In genomic region chr16:23986176-23986575, GRCm38 (mm10) we compare ENCODE assay signal across 8 mouse cellular contexts. TPM values are rescaled to one million over a fixed set of nuclear protein-coding genes. Genes with fewer than 3 reads are reported as not detected.
DNase-seq lines count a peak whose midpoint lies in the region; ATAC-seq lines count a peak whose summit lies in the region.

No protein-coding gene starts in this region.

- H3K9ac ChIP-seq in neural tube, embryonic 11.5 days (ENCODE audit: low read length), result no peak overlapping the region
- 0 out of 2 replicates have a peak overlapping the region, but pooled peaks have one; percentile 88 for H3K9ac ChIP-seq in embryonic facial prominence, embryonic 14.5 days (ENCODE audit: low read depth, low read length)
- no peak overlapping the region for H3K9ac ChIP-seq in hindbrain, embryonic 16.5 days (ENCODE audit: low read depth, low read length)
- no peak overlapping the region for H3K9ac ChIP-seq in midbrain, embryonic 12.5 days (replicated peaks)

- H3K27ac ChIP-seq in neural tube, embryonic 11.5 days (ENCODE audit: low read depth, low read length), result no peak overlapping the region
- no peak overlapping the region for H3K27ac ChIP-seq in embryonic facial prominence, embryonic 14.5 days (replicated peaks; ENCODE audit: low read depth, low read length)
- no peak overlapping the region for H3K27ac ChIP-seq in hindbrain, embryonic 16.5 days (ENCODE audit: low read depth, low read length)
- no peak overlapping the region for H3K27ac ChIP-seq in midbrain, embryonic 12.5 days (replicated peaks)

- peak overlapping the region; percentile 95 for H3K4me2 ChIP-seq in neural tube, embryonic 11.5 days (ENCODE audit: low read depth)
- peak overlapping the region; percentile 93 for H3K4me2 ChIP-seq in embryonic facial prominence, embryonic 14.5 days (ENCODE audit: low read depth, low read length)
- H3K4me2 ChIP-seq in hindbrain, embryonic 16.5 days (ENCODE audit: low read length), result peak overlapping the region; percentile 83
- peak overlapping the region; percentile 98; the same call in 1 of the 2 replicates for H3K4me2 ChIP-seq in midbrain, embryonic 12.5 days (replicated peaks)

- no peak for ATAC-seq in neural tube, embryonic 11.5 days (ENCODE audit: insufficient read depth, low FRiP score, low TSS enrichment)
- ATAC-seq in embryonic facial prominence, embryonic 14.5 days (ENCODE audit: low read depth), result no peak
- no peak for ATAC-seq in hindbrain, embryonic 16.5 days
- ATAC-seq in midbrain, embryonic 12.5 days (ENCODE audit: low FRiP score, low read depth), result no peak

- H3K4me1 ChIP-seq in neural tube, embryonic 11.5 days (ENCODE audit: control insufficient read depth, insufficient read depth, low read length), result peaks cover 25% of the 10 kb centered on the region
- peaks cover 32% of the 10 kb centered on the region for H3K4me1 ChIP-seq in embryonic facial prominence, embryonic 14.5 days (ENCODE audit: control insufficient read depth, insufficient read depth, low read length)
- H3K4me1 ChIP-seq in hindbrain, embryonic 16.5 days (ENCODE audit: control insufficient read depth, insufficient read depth, low read depth, low read length), result peaks cover 29% of the 10 kb centered on the region
- peaks cover 58% of the 10 kb centered on the region for H3K4me1 ChIP-seq in midbrain, embryonic 12.5 days

- no peaks in the 10 kb centered on the region for H3K36me3 ChIP-seq in neural tube, embryonic 11.5 days (ENCODE audit: control insufficient read depth, insufficient read depth, low read length)
- no peaks in the 10 kb centered on the region for H3K36me3 ChIP-seq in embryonic facial prominence, embryonic 14.5 days (ENCODE audit: control insufficient read depth, insufficient read depth, low read length)
- no peaks in the 10 kb centered on the region for H3K36me3 ChIP-seq in hindbrain, embryonic 16.5 days (ENCODE audit: control insufficient read depth, insufficient read depth, low read length)
- no peaks in the 10 kb centered on the region for H3K36me3 ChIP-seq in midbrain, embryonic 12.5 days

- WGBS in neural tube, embryonic 11.5 days, result 14% methylated on average over 3 of the region's 3 CpGs
- WGBS in embryonic facial prominence, embryonic 14.5 days, result 11% methylated on average over 2 of the region's 3 CpGs
- WGBS in hindbrain, embryonic 16.5 days, result 8% methylated on average over 3 of the region's 3 CpGs
- WGBS in midbrain, embryonic 12.5 days, result 3% methylated on average over 2 of the region's 3 CpGs

- DNase-seq in neural tube, embryonic 11.5 days (ENCODE audit: low spot score), result no peak
- no peak for DNase-seq in neural tube, embryonic 10.5 days (ENCODE audit: extremely low spot score, low spot score)
- no peak for DNase-seq in embryonic facial prominence, embryonic 14.5 days (ENCODE audit: low spot score)
- DNase-seq in frontal cortex, postnatal 14 days (ENCODE audit: low spot score in 2 of 2), result no peak
- no peak for DNase-seq in frontal cortex, postnatal 25 days (ENCODE audit: low spot score in 2 of 2)
- no peak for DNase-seq in left cerebral cortex, adult 18-20 months (ENCODE audit: low spot score in 2 of 2)

- H3K4me3 ChIP-seq in neural tube, embryonic 11.5 days (ENCODE audit: low read depth, low read length), result peak overlapping the region; percentile 70; the same call in 1 of the 2 replicates
- H3K4me3 ChIP-seq in embryonic facial prominence, embryonic 14.5 days (ENCODE audit: low read depth, low read length), result peak overlapping the region; percentile 78
- peak overlapping the region; percentile 62 for H3K4me3 ChIP-seq in hindbrain, embryonic 16.5 days (ENCODE audit: low read length)
- peak overlapping the region; percentile 68; the same call in 1 of the 2 replicates for H3K4me3 ChIP-seq in midbrain, embryonic 12.5 days

- H3K9me3 ChIP-seq in neural tube, embryonic 11.5 days (ENCODE audit: control insufficient read depth, low read length), result no peaks in the 10 kb centered on the region
- H3K9me3 ChIP-seq in embryonic facial prominence, embryonic 14.5 days (ENCODE audit: control insufficient read depth, low read length), result no peaks in the 10 kb centered on the region
- H3K9me3 ChIP-seq in hindbrain, embryonic 16.5 days (ENCODE audit: control insufficient read depth, low read length), result no peaks in the 10 kb centered on the region
- H3K9me3 ChIP-seq in midbrain, embryonic 12.5 days, result no peaks in the 10 kb centered on the region

- peaks cover 32% of the 10 kb centered on the region for H3K27me3 ChIP-seq in neural tube, embryonic 11.5 days (ENCODE audit: control insufficient read depth, insufficient read depth, low read length)
- H3K27me3 ChIP-seq in embryonic facial prominence, embryonic 14.5 days (replicated peaks; ENCODE audit: control insufficient read depth, insufficient read depth, low read length), result peaks cover 7% of the 10 kb centered on the region; the same call in 1 of the 2 replicates
- H3K27me3 ChIP-seq in hindbrain, embryonic 16.5 days (replicated peaks; ENCODE audit: control insufficient read depth, insufficient read depth, low read length), result peaks cover 4% of the 10 kb centered on the region; the same call in 1 of the 2 replicates
- H3K27me3 ChIP-seq in midbrain, embryonic 12.5 days, result peaks cover 51% of the 10 kb centered on the region

RNA-seq across cellular contexts. Expression of gene Gm37419, which starts 2.1 kb away (rescaled TPM):
- polyA plus RNA-seq in neural tube, embryonic 11.5 days (2014; fragmentation: Nextera tagmentation; extraction: Ambion mirVana), result not detected in 2 replicates
- polyA plus RNA-seq in embryonic facial prominence, embryonic 14.5 days (2014; fragmentation: Nextera tagmentation; extraction: Ambion mirVana), result not detected in 2 replicates
- not detected in 2 replicates for polyA plus RNA-seq in hindbrain, embryonic 16.5 days (2015; fragmentation: Nextera tagmentation; extraction: Ambion mirVana)
- polyA plus RNA-seq in midbrain, embryonic 12.5 days (2016; fragmentation: Nextera tagmentation; extraction: Ambion mirVana), result not detected in 2 replicates
- not detected for total RNA-seq in left cerebral cortex, adult 18-20 months (2021)

RNA-seq across cellular contexts. Expression of gene Bcl6, which starts 2.5 kb away (rescaled TPM):
- polyA plus RNA-seq in neural tube, embryonic 11.5 days (2014; fragmentation: Nextera tagmentation; extraction: Ambion mirVana), result 0.14 and 0.16 TPM in 2 replicates
- 2.5 and 3.0 TPM in 2 replicates for polyA plus RNA-seq in embryonic facial prominence, embryonic 14.5 days (2014; fragmentation: Nextera tagmentation; extraction: Ambion mirVana)
- 0.76 and 0.79 TPM in 2 replicates for polyA plus RNA-seq in hindbrain, embryonic 16.5 days (2015; fragmentation: Nextera tagmentation; extraction: Ambion mirVana)
- 0.15 and 0.25 TPM in 2 replicates for polyA plus RNA-seq in midbrain, embryonic 12.5 days (2016; fragmentation: Nextera tagmentation; extraction: Ambion mirVana)
- total RNA-seq in left cerebral cortex, adult 18-20 months (2021), result 10 to 100 TPM; 28.4 TPM

RNA-seq across cellular contexts. Expression of gene Rtp2, which starts 54.0 kb away (rescaled TPM):
- not detected in 2 replicates for polyA plus RNA-seq in neural tube, embryonic 11.5 days (2014; fragmentation: Nextera tagmentation; extraction: Ambion mirVana)
- polyA plus RNA-seq in embryonic facial prominence, embryonic 14.5 days (2014; fragmentation: Nextera tagmentation; extraction: Ambion mirVana), result 0.79 and 0.84 TPM in 2 replicates
- 0.12 TPM in 1 of 2 replicates, not detected in the other for polyA plus RNA-seq in hindbrain, embryonic 16.5 days (2015; fragmentation: Nextera tagmentation; extraction: Ambion mirVana)
- polyA plus RNA-seq in midbrain, embryonic 12.5 days (2016; fragmentation: Nextera tagmentation; extraction: Ambion mirVana), result not detected in 2 replicates
- under 1 TPM in 1 of 2 experiments, not detected in 1; 0.42 TPM for total RNA-seq in left cerebral cortex, adult 18-20 months (2021)
